Mouse (Mus musculus): ENCODE data around the gene Exoc1.

GRCm38 (mm10) chr5:76612867-76613499, 83.9 kb downstream of the Exoc1 start:
- TF ChIP-seq CTCF (IDR thresholded peaks at IDR 0.05; ENCODE audit: low read depth): no peak
- TF ChIP-seq EP300 (optimal IDR thresholded peaks at IDR 0.05): no peak
